Mouse (Mus musculus) spleen, adult 2 months (tissue): ENCODE data around the gene Mknk2.

Experiments
- CTCF ChIP-seq: fragments of 200-500 bp; IDR thresholded peaks from 2 replicates; pipeline ENCODE4 v1.5.1; 2011; ENCODE audit warnings: mild to moderate bottlenecking, inconsistent platforms; ENCODE audit not compliant: insufficient read depth, insufficient read length, insufficient replicate concordance; ENCODE audit errors: extremely low read depth
- POLR2A ChIP-seq: fragments of 200-500 bp; IDR thresholded peaks from 2 replicates; pipeline ENCODE4 v1.6.1; 2011; ENCODE audit warnings: low read depth, low read length, inconsistent platforms

GRCm38 (mm10) chr10:80650392-80650791 is 27.5 kb downstream of the Mknk2 start:
- TF ChIP-seq POLR2A (no peak), CTCF (no peak)
